Mouse (Mus musculus) limb, embryonic 15.5 days (tissue): ENCODE data around the gene Efna5. TPM values are rescaled to one million over a fixed set of nuclear protein-coding genes. Genes with fewer than 3 reads are reported as not detected.

Source experiments
- ATAC-seq: fragments of 200-750 bp; cut with Nextera tagmentation; 2 replicates; pipeline ENCODE4 v1.8.0; 2017; ENCODE audit warnings: low read depth, moderate TSS enrichment; ENCODE audit not compliant: insufficient number of reproducible peaks, low FRiP score, low TSS enrichment
- H3K27ac ChIP-seq: fragments of 300-500 bp; sonication (generic); 2 replicates; pipeline ENCODE4 v1.5.1; 2015; ENCODE audit warnings: moderate library complexity, mild to moderate bottlenecking, inconsistent platforms
- H3K27me3 ChIP-seq: fragments of 300-500 bp; sonication (generic); 2 replicates; pipeline ENCODE4 v1.6.1; 2015; ENCODE audit warnings: inconsistent platforms
- H3K36me3 ChIP-seq: fragments of 300-500 bp; sonication (generic); 2 replicates; pipeline ENCODE4 v1.6.1; 2015; ENCODE audit warnings: inconsistent platforms
- H3K4me1 ChIP-seq: fragments of 300-500 bp; sonication (generic); 2 replicates; pipeline ENCODE4 v1.6.1; 2015; ENCODE audit warnings: inconsistent platforms
- H3K4me2 ChIP-seq: fragments of 300-500 bp; sonication (generic); 2 replicates; pipeline ENCODE4 v1.6.1; 2015; ENCODE audit warnings: mild to moderate bottlenecking, inconsistent platforms
- H3K4me3 ChIP-seq: fragments of 300-500 bp; sonication (generic); 2 replicates; pipeline ENCODE4 v1.5.1; 2015; ENCODE audit warnings: mild to moderate bottlenecking, inconsistent platforms
- H3K9ac ChIP-seq: fragments of 300-500 bp; sonication (generic); 2 replicates; pipeline ENCODE4 v1.6.1; 2015; ENCODE audit warnings: inconsistent platforms
- H3K9me3 ChIP-seq: fragments of 300-500 bp; sonication (generic); 2 replicates; pipeline ENCODE4 v1.6.1; 2016; ENCODE audit warnings: inconsistent platforms
- WGBS: fragments of 180-500 bp; shearing (Covaris S2); methylation state at CpG from one replicate; pipeline ENCODE4 v1.1.7; 2015; 5-methylcytosine and 5-hydroxymethylcytosine counted together
- polyA plus RNA-seq: library from polyadenylated mRNA; unstranded; fragments of >200 nt; fragmentation: Nextera tagmentation; extraction: Ambion mirVana; gene quantifications from 2 replicates; pipeline ENCODE4 v1.2.1, GENCODE M21; 2015

Efna5 gene
- polyA plus RNA-seq, 1 experiment from 2014 or later, result 62.1 TPM

GRCm38 (mm10) chr17:62706418-62706817, 174.7 kb downstream of the Efna5 start:
- Histone ChIP-seq H3K27ac (no peak overlapping the region), H3K9me3 (no peaks in the 10 kb centered on the region), H3K4me1 (peaks cover 6% of the 10 kb centered on the region), H3K4me2 (no peak overlapping the region), H3K9ac (no peak overlapping the region), H3K36me3 (no peaks in the 10 kb centered on the region), H3K27me3 (no peaks in the 10 kb centered on the region), H3K4me3 (no peak overlapping the region)
- ATAC-seq, result no peak
- 56% methylated on average over 6 of the region's 6 CpGs for WGBS

GRCm38 (mm10) chr17:62702020-62702814, 178.9 kb downstream of the Efna5 start:
- ATAC-seq, result no peak
- H3K9ac ChIP-seq, result no peak overlapping the region
- H3K4me3 ChIP-seq, result no peak overlapping the region
- no peak overlapping the region for H3K27ac ChIP-seq
- WGBS, result 24% methylated on average over 9 of the region's 9 CpGs
- H3K4me2 ChIP-seq, result no peak overlapping the region
- no peaks in the 10 kb centered on the region for H3K9me3 ChIP-seq
- no peaks in the 10 kb centered on the region for H3K27me3 ChIP-seq
- H3K36me3 ChIP-seq, result no peaks in the 10 kb centered on the region
- peaks cover 13% of the 10 kb centered on the region for H3K4me1 ChIP-seq

- no peak overlapping the region for H3K4me2 ChIP-seq
- H3K9ac ChIP-seq, result no peak overlapping the region
- no peak for ATAC-seq
- H3K27me3 ChIP-seq, result no peaks in the 10 kb centered on the region
- 20% methylated on average over 9 of the region's 9 CpGs for WGBS
- H3K4me1 ChIP-seq, result peaks cover 13% of the 10 kb centered on the region
- no peak overlapping the region for H3K4me3 ChIP-seq
- H3K27ac ChIP-seq, result no peak overlapping the region
- no peaks in the 10 kb centered on the region for H3K36me3 ChIP-seq
- H3K9me3 ChIP-seq, result no peaks in the 10 kb centered on the region
These were observed 180.1 kb downstream of the Efna5 start for GRCm38 (mm10) chr17:62700791-62701602.

- 51% methylated on average over 9 of the region's 9 CpGs for WGBS
- Histone ChIP-seq H3K9me3 (no peaks in the 10 kb centered on the region), H3K27me3 (no peaks in the 10 kb centered on the region), H3K4me2 (no peak overlapping the region), H3K27ac (no peak overlapping the region), H3K9ac (no peak overlapping the region), H3K4me1 (peaks cover 13% of the 10 kb centered on the region; the same call in 1 of the 2 replicates), H3K36me3 (no peaks in the 10 kb centered on the region), H3K4me3 (no peak overlapping the region)
- no peak for ATAC-seq
These were observed 186.1 kb downstream of the Efna5 start for GRCm38 (mm10) chr17:62694958-62695437.

- Histone ChIP-seq H3K9me3 (no peaks in the 10 kb centered on the region), H3K4me1 (peaks cover 19% of the 10 kb centered on the region; the same call in 1 of the 2 replicates), H3K27ac (no peak overlapping the region), H3K27me3 (no peaks in the 10 kb centered on the region), H3K36me3 (no peaks in the 10 kb centered on the region), H3K4me2 (no peak overlapping the region), H3K4me3 (no peak overlapping the region), H3K9ac (no peak overlapping the region)
- 59% methylated on average over 4 of the region's 4 CpGs for WGBS
- ATAC-seq, result no peak
These were observed 188.9 kb downstream of the Efna5 start for GRCm38 (mm10) chr17:62692242-62692641.

GRCm38 (mm10) chr17:62691201-62691715, 189.9 kb downstream of the Efna5 start:
- ATAC-seq, result no peak
- H3K27ac ChIP-seq, result no peak overlapping the region
- WGBS, result 83% methylated on average over 4 of the region's 4 CpGs

GRCm38 (mm10) chr17:62690256-62690655, 190.9 kb downstream of the Efna5 start:
- H3K4me1 ChIP-seq, result peaks cover 18% of the 10 kb centered on the region; the same call in 1 of the 2 replicates
- 57% methylated on average over 8 of the region's 8 CpGs for WGBS
- H3K36me3 ChIP-seq, result no peaks in the 10 kb centered on the region
- no peak overlapping the region for H3K9ac ChIP-seq
- no peak overlapping the region for H3K4me2 ChIP-seq
- H3K9me3 ChIP-seq, result no peaks in the 10 kb centered on the region
- H3K27ac ChIP-seq, result no peak overlapping the region
- no peak overlapping the region for H3K4me3 ChIP-seq
- ATAC-seq, result no peak
- H3K27me3 ChIP-seq, result no peaks in the 10 kb centered on the region

More at GRCm38 (mm10) chr17:62691201-62691715, 189.9 kb downstream of the Efna5 start:
- Histone ChIP-seq H3K36me3 (no peaks in the 10 kb centered on the region), H3K4me1 (peaks cover 21% of the 10 kb centered on the region; the same call in 1 of the 2 replicates), H3K27me3 (no peaks in the 10 kb centered on the region), H3K4me2 (no peak overlapping the region), H3K4me3 (no peak overlapping the region), H3K9me3 (no peaks in the 10 kb centered on the region), H3K9ac (no peak overlapping the region)

- Histone ChIP-seq H3K9me3 (no peaks in the 10 kb centered on the region), H3K4me1 (peaks cover 13% of the 10 kb centered on the region; the same call in 1 of the 2 replicates), H3K27me3 (no peaks in the 10 kb centered on the region), H3K9ac (no peak overlapping the region), H3K27ac (no peak overlapping the region), H3K4me2 (no peak overlapping the region), H3K36me3 (no peaks in the 10 kb centered on the region), H3K4me3 (no peak overlapping the region)
- 59% methylated on average over 4 of the region's 4 CpGs for WGBS
- no peak for ATAC-seq
These were observed 191.5 kb downstream of the Efna5 start for GRCm38 (mm10) chr17:62689646-62690045.

- no peak overlapping the region for H3K4me2 ChIP-seq
- no peak for ATAC-seq
- WGBS, result 46% methylated on average over 6 of the region's 6 CpGs
These were observed 193.7 kb downstream of the Efna5 start for GRCm38 (mm10) chr17:62687369-62687768.

GRCm38 (mm10) chr17:62685181-62685580, 195.9 kb downstream of the Efna5 start:
- 57% methylated on average over 6 of the region's 6 CpGs for whole genome bisulfite sequencing
- H3K4me1 ChIP-seq, result peaks cover 7% of the 10 kb centered on the region; the same call in 1 of the 2 replicates
- no peaks in the 10 kb centered on the region for H3K9me3 ChIP-seq
- no peak overlapping the region for H3K9ac ChIP-seq
- H3K4me3 ChIP-seq, result no peak overlapping the region
- no peaks in the 10 kb centered on the region for H3K27me3 ChIP-seq
- no peaks in the 10 kb centered on the region for H3K36me3 ChIP-seq
- H3K4me2 ChIP-seq, result no peak overlapping the region
- H3K27ac ChIP-seq, result no peak overlapping the region
- ATAC-seq, result no peak

More at GRCm38 (mm10) chr17:62687369-62687768, 193.7 kb downstream of the Efna5 start:
- H3K4me3 ChIP-seq, result no peak overlapping the region
- no peak overlapping the region for H3K9ac ChIP-seq
- H3K36me3 ChIP-seq, result no peaks in the 10 kb centered on the region
- H3K27me3 ChIP-seq, result no peaks in the 10 kb centered on the region
- H3K9me3 ChIP-seq, result no peaks in the 10 kb centered on the region
- H3K27ac ChIP-seq, result no peak overlapping the region
- H3K4me1 ChIP-seq, result peaks cover 13% of the 10 kb centered on the region; the same call in 1 of the 2 replicates

- no peak overlapping the region for H3K27ac ChIP-seq
- 85% methylated on average over 5 of the region's 5 CpGs for WGBS
- H3K9ac ChIP-seq, result no peak overlapping the region
- H3K9me3 ChIP-seq, result no peaks in the 10 kb centered on the region
- no peaks in the 10 kb centered on the region for H3K27me3 ChIP-seq
- peaks cover 7% of the 10 kb centered on the region; the same call in 1 of the 2 replicates for H3K4me1 ChIP-seq
- no peak overlapping the region for H3K4me2 ChIP-seq
- no peak for ATAC-seq
- H3K36me3 ChIP-seq, result no peaks in the 10 kb centered on the region
- H3K4me3 ChIP-seq, result no peak overlapping the region
These were observed 198.0 kb downstream of the Efna5 start for GRCm38 (mm10) chr17:62683142-62683541.
